Mouse (Mus musculus) testis, adult 2 months (tissue): ENCODE results near the gene Tmem161a. TPM values are rescaled to one million over a fixed set of nuclear protein-coding genes. Genes with fewer than 3 reads are reported as not detected.

Experiments used
- H3K27ac ChIP-seq: fragments of 200-500 bp; 2 replicates; pipeline ENCODE4 v1.5.1; 2012; ENCODE audit warnings: low read depth, low read length; ENCODE audit not compliant: control insufficient read depth, insufficient read depth
- H3K27me3 ChIP-seq: fragments of 200-500 bp; 2 replicates; pipeline ENCODE4 v1.6.1; 2012; ENCODE audit warnings: mild to moderate bottlenecking, low read length, moderate library complexity; ENCODE audit not compliant: control insufficient read depth, insufficient read depth
- H3K36me3 ChIP-seq: fragments of 200-500 bp; 2 replicates; pipeline ENCODE4 v1.6.1; 2012; ENCODE audit warnings: mild to moderate bottlenecking, low read length; ENCODE audit not compliant: control insufficient read depth, insufficient read depth
- H3K4me1 ChIP-seq: fragments of 200-500 bp; 2 replicates; pipeline ENCODE4 v1.6.1; 2012; ENCODE audit warnings: low read length; ENCODE audit not compliant: control insufficient read depth, insufficient read depth
- H3K4me3 ChIP-seq: fragments of 200-500 bp; 2 replicates; pipeline ENCODE4 v1.5.1; 2012; ENCODE audit warnings: low read depth, mild to moderate bottlenecking, low read length, moderate library complexity, mixed read lengths; ENCODE audit not compliant: control insufficient read depth
- CTCF ChIP-seq: fragments of 200-500 bp; IDR thresholded peaks from 2 replicates; pipeline ENCODE4 v1.5.1; 2012; ENCODE audit warnings: low read depth, mild to moderate bottlenecking, inconsistent platforms, low read length, moderate library complexity; ENCODE audit not compliant: control insufficient read depth, insufficient read depth, insufficient replicate concordance
- POLR2A ChIP-seq: fragments of 200-500 bp; IDR thresholded peaks from 2 replicates; pipeline ENCODE4 v1.6.1; 2012; ENCODE audit warnings: low read depth, mild to moderate bottlenecking, inconsistent platforms, low read length, moderate library complexity; ENCODE audit not compliant: control insufficient read depth
- polyA plus RNA-seq: library from polyadenylated mRNA; depleted of rRNA; stranded (reverse); fragments of >200 nt; gene quantifications from 2 replicates; pipeline ENCODE4 v1.2.3, GENCODE M21; 2012

The Tmem161a gene
- polyA plus RNA-seq, 1 experiment = 13.4 TPM

DNA sequence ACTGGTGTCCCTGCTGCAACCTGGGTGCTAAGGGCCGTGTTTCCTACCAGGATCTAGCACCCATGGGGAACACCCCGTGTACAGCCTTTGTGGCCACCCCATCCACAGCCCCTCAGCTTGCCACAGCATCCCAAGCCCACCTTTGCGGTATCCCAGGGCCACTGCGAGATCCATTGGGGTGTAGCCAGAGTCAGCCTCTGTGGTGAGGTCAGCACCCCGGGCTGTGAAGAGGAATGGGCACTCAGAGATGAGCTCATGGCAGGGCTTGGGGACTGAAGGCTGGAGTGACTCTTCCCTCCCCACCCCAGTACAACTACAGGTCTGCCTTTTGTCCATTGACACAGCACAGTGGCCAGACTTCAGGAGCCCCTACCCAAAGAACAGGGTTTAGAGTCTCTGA, 38.1 kb upstream of the Tmem161a start:
- peaks cover 15% of the 10 kb centered on the region for H3K4me1 ChIP-seq
- no peak overlapping the region for H3K4me3 ChIP-seq
- TF ChIP-seq POLR2A (no peak), CTCF (no peak)
- H3K36me3 ChIP-seq = no peaks in the 10 kb centered on the region; the same call in none of the 2 replicates
- no peaks in the 10 kb centered on the region for H3K27me3 ChIP-seq
- H3K27ac ChIP-seq = no peak overlapping the region

DNA sequence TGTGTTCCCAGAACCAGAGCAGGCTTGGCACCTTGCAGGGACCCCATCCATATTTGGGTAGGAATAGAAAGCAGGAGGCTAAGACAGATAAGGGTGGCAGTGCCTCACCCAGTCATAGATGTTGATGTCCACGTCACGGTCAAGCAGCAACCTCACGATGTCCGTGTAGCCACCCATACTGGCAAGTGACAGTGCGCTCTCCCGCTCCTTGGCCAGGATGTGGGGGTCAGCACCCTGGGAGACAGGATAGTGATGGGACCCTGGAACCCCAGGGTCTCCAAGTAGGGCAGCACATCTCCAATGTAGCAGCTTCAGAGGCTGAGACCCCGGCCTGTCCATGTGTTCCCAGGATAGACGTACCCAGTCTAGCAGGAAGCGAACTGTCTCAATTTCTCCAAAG, 37.2 kb upstream of the Tmem161a start:
- Histone ChIP-seq H3K27me3 (no peaks in the 10 kb centered on the region), H3K36me3 (no peaks in the 10 kb centered on the region; the same call in none of the 2 replicates), H3K4me3 (no peak overlapping the region), H3K27ac (no peak overlapping the region), H3K4me1 (peaks cover 15% of the 10 kb centered on the region)
- TF ChIP-seq CTCF = no peak
- no peak for TF ChIP-seq POLR2A

DNA sequence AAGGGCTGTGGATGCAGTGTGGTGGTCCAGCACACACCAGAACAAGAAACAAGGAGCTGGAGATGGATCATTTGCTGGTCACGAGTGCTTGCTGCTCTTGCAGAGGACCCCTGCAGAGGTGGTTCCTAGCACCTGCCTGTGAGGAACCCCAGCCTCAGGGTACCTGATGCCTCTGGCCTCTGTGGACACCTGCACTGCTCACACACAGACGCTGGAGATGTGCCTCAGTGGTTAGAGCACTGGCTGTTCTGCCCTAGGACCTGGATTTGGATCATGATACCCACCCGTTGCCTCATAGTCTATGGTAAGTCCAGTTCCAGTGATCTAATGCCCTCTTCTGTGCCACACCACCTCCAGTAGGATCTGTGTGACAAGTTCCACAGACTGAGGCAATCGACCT, 35.6 kb upstream of the Tmem161a start:
- peaks cover 7% of the 10 kb centered on the region for H3K4me1 ChIP-seq
- H3K36me3 ChIP-seq = no peaks in the 10 kb centered on the region; the same call in none of the 2 replicates
- no peaks in the 10 kb centered on the region for H3K27me3 ChIP-seq
- TF ChIP-seq CTCF = no peak
- no peak for TF ChIP-seq POLR2A
- H3K4me3 ChIP-seq = no peak overlapping the region
- H3K27ac ChIP-seq = no peak overlapping the region

DNA sequence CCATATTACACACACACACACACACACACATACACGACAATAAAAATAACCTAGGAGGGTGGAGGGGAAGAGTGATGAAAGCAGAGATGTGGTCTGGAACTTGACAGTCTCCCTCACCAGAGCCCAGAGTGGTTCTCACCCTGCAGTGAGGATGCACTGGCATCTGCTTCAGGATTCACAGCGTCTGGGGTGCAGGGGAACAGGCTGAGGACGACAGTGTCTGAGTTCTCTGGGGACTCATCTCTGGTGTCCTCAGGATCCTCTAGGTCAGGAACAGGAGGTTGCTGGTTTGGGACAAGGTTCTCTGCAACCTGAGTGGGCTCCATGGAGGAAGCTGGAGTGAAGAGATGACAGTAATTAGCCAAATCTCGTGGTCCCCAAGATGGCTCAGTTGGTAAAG, 34.3 kb upstream of the Tmem161a start:
- TF ChIP-seq CTCF (no peak), POLR2A (no peak)
- no peak overlapping the region for H3K4me3 ChIP-seq
- H3K36me3 ChIP-seq = no peaks in the 10 kb centered on the region; the same call in 1 of the 2 replicates

DNA sequence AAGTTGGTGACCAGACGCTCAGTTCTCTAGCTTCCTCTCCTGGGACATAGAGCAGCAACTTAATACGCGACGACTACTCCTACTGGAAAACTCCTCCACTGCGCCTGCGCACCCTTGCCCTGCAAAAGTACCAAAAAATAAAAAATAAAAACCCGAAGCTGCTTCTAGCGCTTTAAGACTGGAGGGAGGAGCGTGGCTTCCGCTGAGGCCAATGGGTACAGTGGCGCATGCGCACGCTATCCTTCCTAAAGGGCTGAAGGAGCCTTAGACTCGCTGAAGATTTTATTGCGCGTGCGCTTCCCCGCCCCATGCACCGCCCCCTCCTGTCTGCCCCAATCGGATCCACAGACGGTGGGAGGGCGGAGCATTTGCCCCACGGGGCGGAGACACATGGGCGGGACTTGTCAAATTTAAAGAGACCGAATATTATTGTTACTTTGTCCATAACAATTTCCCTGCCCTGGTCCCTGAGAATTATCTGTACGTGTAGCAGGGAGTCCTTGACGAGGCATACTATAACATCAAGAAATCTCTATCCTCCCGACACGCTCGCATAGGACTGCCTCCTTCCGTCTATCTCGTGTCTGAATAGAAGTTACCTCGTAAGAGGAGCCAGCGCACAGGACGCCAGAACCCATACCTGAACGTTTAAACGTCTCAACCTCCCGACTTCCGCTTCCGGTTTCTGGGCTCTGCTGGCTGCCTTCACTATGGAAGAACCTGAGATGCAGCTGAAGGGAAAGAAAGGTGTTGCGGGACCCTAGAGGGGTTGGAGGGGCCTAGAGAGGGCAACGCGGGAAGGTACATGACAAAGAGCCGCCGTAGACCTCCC, 32.9 kb upstream of the Tmem161a start, which contains the start of the genes Rfxank, Borcs8 and Mef2b:
Rfxank (minus strand) TSS at position 129 of the 832 bp plus-strand sequence.
Borcs8 (plus strand) TSS at position 474 of the 832 bp plus-strand sequence.
Mef2b (plus strand) TSS at position 686 of the 832 bp plus-strand sequence.
- H3K27ac ChIP-seq = peak within 1 kb of the TSS; percentile 75
- H3K27me3 ChIP-seq = no peaks in the 10 kb centered on the region
- H3K4me1 ChIP-seq = peaks cover 4% of the 10 kb centered on the region
- peak within 1 kb of the TSS; percentile 98 for H3K4me3 ChIP-seq
- H3K36me3 ChIP-seq = no peaks in the 10 kb centered on the region
- TF ChIP-seq CTCF (no peak), POLR2A (peak; percentile 60)

More for the DNA sequence above, 34.3 kb upstream of the Tmem161a start:
- no peaks in the 10 kb centered on the region for H3K27me3 ChIP-seq
- no peak overlapping the region for H3K27ac ChIP-seq
- H3K4me1 ChIP-seq = peaks cover 4% of the 10 kb centered on the region

DNA sequence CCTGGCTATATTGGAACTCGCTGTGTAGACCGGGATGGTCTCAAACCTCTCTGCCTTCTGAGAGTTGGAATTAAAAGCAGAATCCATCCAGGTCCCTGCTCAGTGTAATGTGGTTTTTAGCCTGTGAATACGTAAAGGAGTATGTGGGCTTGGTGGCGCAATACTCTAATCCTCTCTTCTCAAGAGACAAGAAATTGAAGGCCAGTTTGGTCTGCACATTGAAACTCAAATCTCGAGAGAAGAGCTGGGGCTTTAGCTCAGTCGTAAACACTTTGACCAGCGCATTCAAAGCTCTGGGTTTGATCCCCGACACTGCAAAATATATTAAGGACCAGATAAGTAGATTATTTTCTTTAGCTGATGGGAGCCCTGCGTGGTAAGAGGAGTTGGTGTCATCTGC, 32.2 kb upstream of the Tmem161a start:
- Histone ChIP-seq H3K27me3 (no peaks in the 10 kb centered on the region), H3K36me3 (no peaks in the 10 kb centered on the region), H3K4me3 (peak overlapping the region; percentile 98), H3K27ac (peak overlapping the region; percentile 75), H3K4me1 (peaks cover 4% of the 10 kb centered on the region)
- TF ChIP-seq CTCF (no peak), POLR2A (no peak)

DNA sequence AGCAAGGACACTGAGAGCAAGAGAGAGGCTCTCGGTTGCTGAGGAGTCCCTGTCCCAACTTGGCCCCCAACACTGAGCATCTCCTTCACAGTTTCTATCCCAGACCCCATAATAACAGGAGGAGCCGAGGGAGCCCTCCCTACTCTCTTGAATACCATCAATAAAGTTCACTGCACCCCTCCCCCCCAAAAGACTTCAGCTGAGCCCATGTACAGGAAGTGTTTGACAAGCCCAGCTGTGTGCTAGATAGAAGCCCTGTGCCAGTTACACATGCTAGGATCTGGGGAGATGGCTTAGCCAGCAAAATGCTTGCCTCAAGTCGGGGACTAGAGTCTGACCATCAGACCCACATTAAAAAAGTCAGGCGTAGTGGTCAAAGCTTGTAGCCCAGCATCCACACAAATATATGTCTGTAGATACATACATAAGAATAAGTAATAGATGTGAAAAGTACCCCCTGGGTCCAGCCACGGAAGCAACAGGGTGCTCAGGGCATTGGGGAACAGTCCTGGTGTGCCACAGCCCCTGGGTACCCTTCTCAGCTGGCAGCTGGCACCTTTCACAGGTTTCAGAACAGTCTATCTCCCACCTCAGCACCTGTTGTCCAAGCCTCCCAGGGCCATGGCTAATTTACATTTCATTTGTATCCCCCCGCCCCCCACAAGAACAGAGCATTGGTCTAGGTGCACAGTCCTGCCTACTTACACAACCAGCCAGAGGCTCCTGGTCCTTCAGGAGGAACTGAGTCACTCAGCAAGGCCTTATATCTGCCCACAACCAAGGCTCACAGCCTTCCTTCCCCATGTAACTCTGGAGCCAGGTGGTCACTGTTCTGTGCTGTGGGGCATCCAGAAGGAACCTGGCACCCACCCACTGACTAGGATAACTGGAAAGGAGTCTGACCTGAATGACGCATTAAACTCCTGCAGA, 24.2 kb upstream of the Tmem161a start:
- no peaks in the 10 kb centered on the region for H3K27me3 ChIP-seq
- H3K27ac ChIP-seq = no peak overlapping the region
- H3K4me1 ChIP-seq = peaks cover 5% of the 10 kb centered on the region
- no peak overlapping the region for H3K4me3 ChIP-seq
- no peaks in the 10 kb centered on the region for H3K36me3 ChIP-seq
- TF ChIP-seq CTCF = no peak
- no peak for TF ChIP-seq POLR2A
